Mouse (Mus musculus) intestine, postnatal 0 days (tissue): ENCODE measurements around the gene Hist2h2be. TPM values are rescaled to one million over a fixed set of nuclear protein-coding genes. Genes with fewer than 3 reads are reported as not detected.
A peak's percentile ranks its signal among the peaks of the same experiment; 100 is the strongest.
"Not testable (repeated sequence)": the region's sequence is repeated elsewhere in the genome, so short reads cannot be mapped to it uniquely, and the experiment has no call there.

ENCODE experiments used
- ATAC-seq: fragments of 200-750 bp; cut with Nextera tagmentation; 2 replicates; pipeline ENCODE4 v1.8.0; 2017; ENCODE audit warnings: mild to moderate bottlenecking, moderate TSS enrichment, moderate library complexity
- H3K27ac ChIP-seq: fragments of 300-500 bp; sonication (generic); 2 replicates; pipeline ENCODE4 v1.5.1; 2014; ENCODE audit warnings: mild to moderate bottlenecking, low read depth, low read length, moderate library complexity
- H3K27me3 ChIP-seq: fragments of 300-500 bp; sonication (generic); replicated peaks from 2 replicates; pipeline ENCODE4 v1.6.1; 2014; ENCODE audit warnings: low read length, mixed read lengths; ENCODE audit not compliant: control insufficient read depth, insufficient read depth
- H3K36me3 ChIP-seq: fragments of 300-500 bp; sonication (generic); 2 replicates; pipeline ENCODE4 v1.6.1; 2014; ENCODE audit warnings: mild to moderate bottlenecking, moderate library complexity; ENCODE audit not compliant: control insufficient read depth, insufficient read depth
- H3K4me1 ChIP-seq: fragments of 300-500 bp; sonication (generic); replicated peaks from 2 replicates; pipeline ENCODE4 v1.6.1; 2014; ENCODE audit warnings: antibody characterized with exemption, low read length, mixed read lengths; ENCODE audit not compliant: control insufficient read depth, insufficient read depth
- H3K4me2 ChIP-seq: fragments of 300-500 bp; sonication (generic); replicated peaks from 2 replicates; pipeline ENCODE4 v1.6.1; 2014; ENCODE audit warnings: low read depth, mild to moderate bottlenecking, moderate library complexity
- H3K4me3 ChIP-seq: fragments of 300-500 bp; sonication (generic); 2 replicates; pipeline ENCODE4 v1.5.1; 2014; ENCODE audit warnings: low read depth, low read length
- H3K9ac ChIP-seq: fragments of 300-500 bp; sonication (generic); 2 replicates; pipeline ENCODE4 v1.6.1; 2014; ENCODE audit warnings: mild to moderate bottlenecking, low read depth, low read length
- H3K9me3 ChIP-seq: fragments of 300-500 bp; sonication (generic); 2 replicates; pipeline ENCODE4 v1.6.1; 2016; ENCODE audit warnings: mixed run types; ENCODE audit not compliant: control insufficient read depth
- CTCF ChIP-seq: sonication (generic); IDR thresholded peaks from 2 replicates; pipeline ENCODE4 v1.5.1; 2016; ENCODE audit warnings: low read depth, mild to moderate bottlenecking, control low read depth, antibody characterized with exemption, moderate library complexity
- WGBS: fragments of 180-500 bp; shearing (Covaris S2); extraction: QIAGEN DNeasy Blood & Tissue Kit; methylation state at CpG from one replicate; pipeline ENCODE4 v1.1.7; 2014; 5-methylcytosine and 5-hydroxymethylcytosine counted together
- polyA plus RNA-seq: library from polyadenylated mRNA; unstranded; fragments of >200 nt; fragmentation: Nextera tagmentation; extraction: Ambion mirVana; gene quantifications from 2 replicates; pipeline ENCODE4 v1.2.1, GENCODE M21; 2015

Hist2h2be gene
- polyA plus RNA-seq, 1 experiment from 2014 or later: 2.2 TPM

GRCm38 (mm10) chr3:96236834-96237334, 16.0 kb downstream of the Hist2h2be start:
- no peaks in the 10 kb centered on the region for H3K9me3 ChIP-seq
- no peaks in the 10 kb centered on the region for H3K36me3 ChIP-seq
- peaks cover 9% of the 10 kb centered on the region for H3K4me1 ChIP-seq
- H3K27me3 ChIP-seq: no peaks in the 10 kb centered on the region
- no peak for ATAC-seq
- H3K4me2 ChIP-seq: peak overlapping the region; percentile 70
- H3K9ac ChIP-seq: no peak overlapping the region
- WGBS: 60% methylated on average over 4 of the region's 4 CpGs
- H3K27ac ChIP-seq: no peak overlapping the region
- TF ChIP-seq CTCF: no peak
- H3K4me3 ChIP-seq: peak overlapping the region; percentile 41

GRCm38 (mm10) chr3:96237335-96237903, 16.5 kb downstream of the Hist2h2be start:
- peak overlapping the region; percentile 54; the same call in 1 of the 2 replicates for H3K9ac ChIP-seq
- no peak for TF ChIP-seq CTCF
- no peaks in the 10 kb centered on the region for H3K36me3 ChIP-seq
- peak overlapping the region; percentile 54; the same call in 1 of the 2 replicates for H3K27ac ChIP-seq
- WGBS: 13% methylated on average over 7 of the region's 7 CpGs
- no peaks in the 10 kb centered on the region for H3K27me3 ChIP-seq
- H3K4me2 ChIP-seq: peak overlapping the region; percentile 70
- H3K9me3 ChIP-seq: no peaks in the 10 kb centered on the region
- peak overlapping the region; percentile 41 for H3K4me3 ChIP-seq
- peaks cover 9% of the 10 kb centered on the region for H3K4me1 ChIP-seq
- no peak for ATAC-seq

GRCm38 (mm10) chr3:96237904-96238511, 17.1 kb downstream of the Hist2h2be start:
- peak overlapping the region; percentile 54 for H3K9ac ChIP-seq
- peak overlapping the region; percentile 54; the same call in 1 of the 2 replicates for H3K27ac ChIP-seq
- TF ChIP-seq CTCF: no peak
- under 1% methylated on average over 12 of the region's 12 CpGs for WGBS
- no peaks in the 10 kb centered on the region for H3K9me3 ChIP-seq
- peak overlapping the region; percentile 70 for H3K4me2 ChIP-seq
- no peaks in the 10 kb centered on the region for H3K36me3 ChIP-seq
- H3K4me1 ChIP-seq: peaks cover 9% of the 10 kb centered on the region
- ATAC-seq: no peak
- H3K4me3 ChIP-seq: peak overlapping the region; percentile 41
- H3K27me3 ChIP-seq: no peaks in the 10 kb centered on the region

- peak within 1 kb of the TSS; percentile 41 for H3K27ac ChIP-seq
- peaks cover 17% of the 10 kb centered on the region for H3K4me1 ChIP-seq
- 1% methylated on average over 10 of the region's 68 CpGs for WGBS
- H3K9ac ChIP-seq: peak within 1 kb of the TSS; percentile 54
- H3K9me3 ChIP-seq, H3K27me3 ChIP-seq, H3K36me3 ChIP-seq: not testable (repeated sequence)
- peak within 1 kb of the TSS; percentile 41 for H3K4me3 ChIP-seq
- ATAC-seq: peak; percentile 87
- H3K4me2 ChIP-seq: peak within 1 kb of the TSS; percentile 70
Observed at GRCm38 (mm10) chr3:96238954-96239793, 18.3 kb downstream of the Hist2h2be start, which contains the start of gene Hist2h3c2. Gene Hist2h3c2, minus strand, starts transcription at chr3:96239127.

- ATAC-seq: peak; percentile 80
- Histone ChIP-seq H3K4me1 (peaks cover 21% of the 10 kb centered on the region), H3K27ac (peak within 1 kb of the TSS; percentile 35; the same call in 1 of the 2 replicates), H3K4me3 (peak within 1 kb of the TSS; percentile 29), H3K4me2 (peak within 1 kb of the TSS; percentile 55)
- H3K27me3 ChIP-seq, H3K36me3 ChIP-seq, H3K9ac ChIP-seq, H3K9me3 ChIP-seq: not testable (repeated sequence)
- WGBS: 4% methylated on average over 30 of the region's 85 CpGs
Observed at GRCm38 (mm10) chr3:96239949-96240798, 19.3 kb downstream of the Hist2h2be start, which contains the start of gene Hist2h2aa2. Gene Hist2h2aa2, minus strand, starts transcription at chr3:96240276.
